Mouse (Mus musculus) v-Abl transformed pro-B cells (cell line): ENCODE data around the gene Dgki.

Experiments
- in situ Hi-C, 2 experiments: fragments of 400-800 bp; cut with MboI; formaldehyde crosslinking; loops; one replicate each; pipeline ENCODE4 v1.15.1; 2025; ENCODE audit not compliant: unreplicated experiment in 2 of 2

Dgki gene

GRCm38 (mm10) chr6:37299562-37300390 is at the start of gene Dgki:
TSS of gene Dgki (minus strand) at chr6:37300184.
- in situ Hi-C loops, result no loop called here

- in situ Hi-C loops, result no loop called here
Observed at GRCm38 (mm10) chr6:37347606-37348005, 47.6 kb upstream of the Dgki start.

- in situ Hi-C loops, result no loop called here
Observed at GRCm38 (mm10) chr6:37338055-37338454, 38.1 kb upstream of the Dgki start.

- in situ Hi-C loops, result no loop called here
Observed at GRCm38 (mm10) chr6:37336831-37337260, 36.9 kb upstream of the Dgki start.

GRCm38 (mm10) chr6:37336381-37336780 is 36.4 kb upstream of the Dgki start:
- in situ Hi-C loops, result no loop called here

- in situ Hi-C loops, result no loop called here
Observed at GRCm38 (mm10) chr6:37332846-37333245, 32.9 kb upstream of the Dgki start.

- in situ Hi-C loops, result no loop called here
Observed at GRCm38 (mm10) chr6:37329901-37330864, 30.2 kb upstream of the Dgki start.

- in situ Hi-C loops, result no loop called here
Observed at GRCm38 (mm10) chr6:37329376-37329775, 29.4 kb upstream of the Dgki start.

GRCm38 (mm10) chr6:37328671-37329070 is 28.7 kb upstream of the Dgki start:
- in situ Hi-C loops, result no loop called here

GRCm38 (mm10) chr6:37327519-37327918 is 27.5 kb upstream of the Dgki start:
- in situ Hi-C loops, result no loop called here

- in situ Hi-C loops, result no loop called here
Observed at GRCm38 (mm10) chr6:37326603-37326955, 26.6 kb upstream of the Dgki start.

- in situ Hi-C loops, result no loop called here
Observed at GRCm38 (mm10) chr6:37325906-37326602, 26.1 kb upstream of the Dgki start.

GRCm38 (mm10) chr6:37325076-37325475 is 25.1 kb upstream of the Dgki start:
- in situ Hi-C loops, result no loop called here

- in situ Hi-C loops, result no loop called here
Observed at GRCm38 (mm10) chr6:37322641-37323040, 22.7 kb upstream of the Dgki start.

GRCm38 (mm10) chr6:37322088-37322487 is 22.1 kb upstream of the Dgki start:
- in situ Hi-C loops, result no loop called here

- in situ Hi-C loops, result no loop called here
Observed at GRCm38 (mm10) chr6:37317904-37318303, 17.9 kb upstream of the Dgki start.

GRCm38 (mm10) chr6:37315440-37315839 is 15.5 kb upstream of the Dgki start:
- in situ Hi-C loops, result no loop called here

- in situ Hi-C loops, result no loop called here
Observed at GRCm38 (mm10) chr6:37310601-37311000, 10.6 kb upstream of the Dgki start.

- in situ Hi-C loops, result no loop called here
Observed at GRCm38 (mm10) chr6:37306616-37307015, 6.6 kb upstream of the Dgki start.

GRCm38 (mm10) chr6:37300492-37300891 is 508 bp upstream of the Dgki start:
- in situ Hi-C loops, result no loop called here

- in situ Hi-C loops, result no loop called here
Observed at GRCm38 (mm10) chr6:37298982-37299381, 1.0 kb downstream of the Dgki start.
